Mouse (Mus musculus): Measurements from ENCODE around the gene Hfe2.
A peak's percentile ranks its signal among the peaks of the same experiment; 100 is the strongest.

Hfe2 gene

DNA sequence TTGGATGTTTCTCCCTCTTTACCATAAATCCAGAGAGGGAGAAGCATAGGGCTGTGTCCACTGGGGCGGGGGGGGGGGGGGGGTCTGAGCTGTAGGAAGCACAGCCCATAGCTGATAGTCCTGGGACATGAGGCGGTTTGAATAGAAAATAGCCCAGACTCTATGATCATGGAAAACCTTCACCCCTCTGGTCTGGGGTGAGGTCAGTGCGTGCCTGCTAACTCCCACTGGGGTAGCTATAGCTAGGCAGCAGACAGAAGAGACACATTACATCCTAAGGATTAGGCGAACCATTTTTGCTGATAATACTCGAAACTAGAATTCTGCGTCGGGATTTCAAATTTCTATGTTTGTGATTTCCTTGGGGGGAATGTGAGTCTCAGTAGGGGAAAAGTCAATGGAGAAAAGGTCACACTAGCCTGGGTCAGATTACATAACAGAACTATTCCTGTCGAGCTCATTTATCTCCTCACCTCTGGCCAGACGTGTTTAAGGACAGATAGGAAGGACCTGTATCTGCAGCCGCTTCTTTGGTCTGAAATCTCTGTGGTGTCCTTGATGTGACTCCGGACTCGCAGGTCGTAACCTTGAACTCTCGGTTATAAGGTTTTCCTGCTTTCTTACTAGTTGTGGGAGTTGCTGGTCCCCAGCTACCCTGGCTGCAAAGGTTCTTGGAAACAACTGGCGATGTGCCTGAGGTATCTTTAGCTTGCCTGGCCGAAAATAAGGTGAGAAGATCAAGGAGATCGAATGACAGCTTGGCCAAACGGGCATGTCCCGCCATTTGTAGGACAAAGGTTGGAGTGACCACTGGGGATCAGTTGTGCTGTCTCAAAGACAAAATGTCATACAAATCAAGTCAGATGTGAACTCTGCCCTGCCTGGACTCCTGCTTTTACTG, 48.9 kb downstream of the Hfe2 start:
- DNase-seq (ENCODE audit: low spot score in 2 of 2): no peak

DNA sequence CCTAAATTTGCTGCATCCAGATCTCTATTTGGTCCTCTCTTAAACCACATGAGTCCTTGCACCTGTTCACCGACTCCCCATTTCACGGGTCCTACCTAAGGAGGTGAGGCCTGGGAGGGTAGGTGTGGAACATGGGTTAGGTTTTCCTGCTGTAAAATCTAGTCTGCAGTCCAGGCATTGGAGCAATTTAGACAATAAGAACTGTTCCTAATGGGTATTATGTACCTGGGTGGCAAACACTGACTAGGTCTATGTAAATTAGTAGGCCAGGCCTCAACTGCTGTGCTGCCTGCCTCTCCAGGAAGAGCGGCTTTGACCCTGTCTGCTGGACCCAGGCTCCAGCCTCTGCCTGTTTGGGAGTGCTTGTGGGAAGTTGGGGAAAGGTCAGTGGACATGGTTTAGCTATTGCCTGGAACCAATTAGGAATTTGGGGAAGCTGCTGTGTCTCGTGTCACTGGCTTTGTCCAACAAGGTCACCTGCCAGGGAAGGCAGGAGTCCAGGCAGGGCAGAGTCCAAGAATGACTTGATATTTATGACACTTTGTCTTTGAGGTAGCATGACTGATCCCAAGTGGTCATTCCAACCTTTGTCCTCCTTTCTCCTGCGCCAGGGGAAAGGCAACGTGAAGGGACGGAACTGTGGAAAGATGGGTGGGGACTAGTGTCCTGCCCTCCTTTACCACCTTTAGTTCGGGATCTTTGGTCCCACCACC, 50.5 kb downstream of the Hfe2 start:
- no peak for DNase-seq (ENCODE audit: low spot score in 2 of 2)

GRCm38 (mm10) chr3:96576005-96576658, 51.2 kb downstream of the Hfe2 start:
- DNase-seq (ENCODE audit: low spot score in 2 of 2): no peak

- peak; percentile 93 to 95 for DNase-seq (ENCODE audit: low spot score in 2 of 2)
These were observed 51.9 kb downstream of the Hfe2 start, which contains the start of gene Gm16253 for GRCm38 (mm10) chr3:96576690-96577541. TSS of gene Gm16253 (plus strand) at chr3:96576984.

DNA sequence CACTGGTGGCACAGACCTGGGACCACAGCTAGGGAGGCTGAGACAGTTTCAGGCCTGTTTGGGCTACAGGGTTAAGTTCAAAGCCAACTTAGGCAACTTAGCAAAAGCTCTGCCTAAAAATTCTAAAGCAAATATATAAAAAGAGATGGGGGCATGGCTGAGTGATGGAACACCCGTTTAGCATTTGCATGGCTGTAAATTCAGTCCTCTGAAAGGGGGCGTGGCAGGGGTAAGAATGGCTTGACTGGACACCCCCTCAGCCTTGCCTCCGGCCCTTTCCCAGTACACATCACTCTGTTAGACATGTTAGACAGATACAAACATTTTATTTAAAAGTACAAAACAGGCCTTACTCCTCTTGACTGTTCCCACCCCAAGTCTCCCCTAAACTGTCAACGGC, 52.6 kb downstream of the Hfe2 start:
- no peak for DNase-seq (ENCODE audit: low spot score in 2 of 2)
